Mouse (Mus musculus): Measurements from ENCODE around the gene Prss22.

The Prss22 gene

GRCm38 (mm10) chr17:23997901-23998300 is at the start of gene Prss22:
Gene Prss22, minus strand, starts transcription at chr17:23998100.
- in situ Hi-C loops (cut with MboI; ENCODE audit: unreplicated experiment in 2 of 2): no loop called here

GRCm38 (mm10) chr17:24046026-24046425 is 48.1 kb upstream of the Prss22 start:
- in situ Hi-C loops (cut with MboI; ENCODE audit: unreplicated experiment in 2 of 2): no loop called here

GRCm38 (mm10) chr17:24045608-24046007 is 47.7 kb upstream of the Prss22 start:
- in situ Hi-C loops (cut with MboI; ENCODE audit: unreplicated experiment in 2 of 2): no loop called here

GRCm38 (mm10) chr17:24044482-24044881 is 46.6 kb upstream of the Prss22 start:
- in situ Hi-C loops (cut with MboI; ENCODE audit: unreplicated experiment in 2 of 2): no loop called here

- in situ Hi-C loops (cut with MboI; ENCODE audit: unreplicated experiment in 2 of 2): no loop called here
Measured at GRCm38 (mm10) chr17:24037844-24038243, 39.9 kb upstream of the Prss22 start, which contains the start of gene Prss27. Gene Prss27, plus strand, starts transcription at chr17:24038144.

- in situ Hi-C loops (cut with MboI; ENCODE audit: unreplicated experiment in 2 of 2): no loop called here
Measured at GRCm38 (mm10) chr17:24037360-24037759, 39.5 kb upstream of the Prss22 start.

- in situ Hi-C loops (cut with MboI; ENCODE audit: unreplicated experiment in 2 of 2): no loop called here
Measured at GRCm38 (mm10) chr17:24036954-24037353, 39.1 kb upstream of the Prss22 start.

GRCm38 (mm10) chr17:24035087-24035486 is 37.2 kb upstream of the Prss22 start:
- in situ Hi-C loops (cut with MboI; ENCODE audit: unreplicated experiment in 2 of 2): no loop called here

GRCm38 (mm10) chr17:24030551-24030950 is 32.7 kb upstream of the Prss22 start:
- in situ Hi-C loops (cut with MboI; ENCODE audit: unreplicated experiment in 2 of 2): no loop called here

GRCm38 (mm10) chr17:24029477-24029876 is 31.6 kb upstream of the Prss22 start:
- in situ Hi-C loops (cut with MboI; ENCODE audit: unreplicated experiment in 2 of 2): no loop called here

GRCm38 (mm10) chr17:24021375-24022199 is 23.7 kb upstream of the Prss22 start:
- in situ Hi-C loops (cut with MboI; ENCODE audit: unreplicated experiment in 2 of 2): no loop called here

GRCm38 (mm10) chr17:24020696-24021095 is 22.8 kb upstream of the Prss22 start:
- in situ Hi-C loops (cut with MboI; ENCODE audit: unreplicated experiment in 2 of 2): no loop called here

- in situ Hi-C loops (cut with MboI; ENCODE audit: unreplicated experiment in 2 of 2): no loop called here
Measured at GRCm38 (mm10) chr17:24015727-24016126, 17.8 kb upstream of the Prss22 start.

GRCm38 (mm10) chr17:24014433-24014965 is 16.6 kb upstream of the Prss22 start:
- in situ Hi-C loops (cut with MboI; ENCODE audit: unreplicated experiment in 2 of 2): no loop called here

- in situ Hi-C loops (cut with MboI; ENCODE audit: unreplicated experiment in 2 of 2): no loop called here
Measured at GRCm38 (mm10) chr17:24012921-24013320, 15.0 kb upstream of the Prss22 start.

- in situ Hi-C loops (cut with MboI; ENCODE audit: unreplicated experiment in 2 of 2): no loop called here
Measured at GRCm38 (mm10) chr17:24009617-24010016, 11.7 kb upstream of the Prss22 start.

- in situ Hi-C loops (cut with MboI; ENCODE audit: unreplicated experiment in 2 of 2): no loop called here
Measured at GRCm38 (mm10) chr17:24008105-24008504, 10.2 kb upstream of the Prss22 start.

- in situ Hi-C loops (cut with MboI; ENCODE audit: unreplicated experiment in 2 of 2): no loop called here
Measured at GRCm38 (mm10) chr17:24007391-24007790, 9.5 kb upstream of the Prss22 start.

- in situ Hi-C loops (cut with MboI; ENCODE audit: unreplicated experiment in 2 of 2): no loop called here
Measured at GRCm38 (mm10) chr17:24006930-24007329, 9.0 kb upstream of the Prss22 start.

- in situ Hi-C loops (cut with MboI; ENCODE audit: unreplicated experiment in 2 of 2): no loop called here
Measured at GRCm38 (mm10) chr17:24005049-24005448, 7.1 kb upstream of the Prss22 start.

- in situ Hi-C loops (cut with MboI; ENCODE audit: unreplicated experiment in 2 of 2): no loop called here
Measured at GRCm38 (mm10) chr17:24004071-24004665, 6.3 kb upstream of the Prss22 start.

- in situ Hi-C loops (cut with MboI; ENCODE audit: unreplicated experiment in 2 of 2): no loop called here
Measured at GRCm38 (mm10) chr17:24000404-24000803, 2.5 kb upstream of the Prss22 start.

Data from v-Abl transformed pro-B cells (cell line).